Mouse (Mus musculus) heart, postnatal 14 days (tissue): ENCODE results near the gene Pramef8. TPM values are rescaled to one million over a fixed set of nuclear protein-coding genes. Genes with fewer than 3 reads are reported as not detected.
"Not testable (repeated sequence)": the region's sequence is repeated elsewhere in the genome, so short reads cannot be mapped to it uniquely, and the experiment has no call there.

Source experiments
- DNase-seq, 2 experiments: peaks; one replicate each; pipeline ENCODE4 v3.0.0; 2021 to 2022
- intact Hi-C: fragments of 180-260 bp; cut with DNase I; formaldehyde crosslinking; loops from one replicate; pipeline ENCODE4 v1.15.1; 2025
- long read RNA-seq, 2 experiments: library from polyadenylated mRNA; stranded (forward); transcript quantifications; one replicate each; pipeline ENCODE4 v2.0.0; 2021
- total RNA-seq, 2 experiments: library from RNA; stranded (reverse); gene quantifications; 2 replicates each; pipeline ENCODE4 v1.2.3; 2021

Pramef8 gene
- 10 to 100 TPM in 1 of 2 experiments, 1 to 10 TPM in 1; 9.6 to 10.6 TPM for total RNA-seq
- long read RNA-seq, experiment 1, transcript Pramef8-201 (4 exons, 3,260 nt), result major isoform, 8 of 11 reads
- long read RNA-seq, experiment 1, partial matches to known transcripts, result 0 of 11 reads
- long read RNA-seq, experiment 1, other reads (novel, unspliced or antisense), result 1 of 11 reads
- long read RNA-seq, experiment 2, transcript Pramef8-201 (4 exons, 3,260 nt), result major isoform, 9 of 17 reads
- long read RNA-seq, experiment 2, transcript Pramef8-202 (5 exons, 3,886 nt), result minor isoform, 5 of 17 reads
- long read RNA-seq, experiment 2, partial matches to known transcripts, result 1 of 17 reads
- long read RNA-seq, experiment 2, other reads (novel, unspliced or antisense), result 2 of 17 reads

- intact Hi-C loops, result loop anchor here (10.0 kb wide), 1 partner anchor 248 kb away; no protein-coding TSS in a partner anchor
- DNase-seq, result peak; percentile 86 to 91
Observed at GRCm38 (mm10) chr4:143412219-143413092, at the start of gene Pramef8. Gene Pramef8 (plus strand): TSS chr4:143412426.

GRCm38 (mm10) chr4:143366415-143367041, 45.7 kb upstream of the Pramef8 start:
- DNase-seq, result no peak
- intact Hi-C loops, result no loop called here

GRCm38 (mm10) chr4:143379480-143379879, 32.7 kb upstream of the Pramef8 start:
- no peak for DNase-seq
- intact Hi-C loops, result no loop called here

GRCm38 (mm10) chr4:143379931-143380715, 32.1 kb upstream of the Pramef8 start:
- no peak for DNase-seq
- intact Hi-C loops, result loop anchor here (1.0 to 5.0 kb wide), 3 partner anchors 55 to 353 kb away; no protein-coding TSS in a partner anchor

GRCm38 (mm10) chr4:143380716-143381004, 31.6 kb upstream of the Pramef8 start:
- DNase-seq, result peak; percentile 35 to 43
- intact Hi-C loops, result loop anchor here (1.0 to 5.0 kb wide), 3 partner anchors 55 to 354 kb away; no protein-coding TSS in a partner anchor

GRCm38 (mm10) chr4:143382163-143382562, 30.1 kb upstream of the Pramef8 start:
- DNase-seq, result no peak
- intact Hi-C loops, result loop anchor here (5.0 kb wide), 1 partner anchor 120 kb away; no protein-coding TSS in a partner anchor

- DNase-seq, result no peak
- intact Hi-C loops, result loop anchor here (5.0 kb wide), 1 partner anchor 121 kb away; no protein-coding TSS in a partner anchor
Observed at GRCm38 (mm10) chr4:143383646-143384045, 28.6 kb upstream of the Pramef8 start.

- peak; percentile 50 to 62 for DNase-seq
- intact Hi-C loops, result no loop called here
Observed at GRCm38 (mm10) chr4:143388955-143389702, 23.1 kb upstream of the Pramef8 start.

- intact Hi-C loops, result no loop called here
- no peak for DNase-seq
Observed at GRCm38 (mm10) chr4:143394181-143394580, 18.0 kb upstream of the Pramef8 start, which contains the start of gene Pramel1. Gene Pramel1 (plus strand): TSS chr4:143394428.

- DNase-seq, result no peak
- intact Hi-C loops, result loop anchor here (10.0 kb wide), 1 partner anchor 247 kb away; no protein-coding TSS in a partner anchor
Observed at GRCm38 (mm10) chr4:143411566-143412218, 534 bp upstream of the Pramef8 start.

- intact Hi-C loops, result loop anchor here (10.0 kb wide), 1 partner anchor 249 kb away; no protein-coding TSS in a partner anchor
- no peak for DNase-seq
Observed at GRCm38 (mm10) chr4:143413621-143414020, 1.4 kb downstream of the Pramef8 start.

- DNase-seq, result no peak
- intact Hi-C loops, result loop anchor here (10.0 kb wide), 1 partner anchor 249 kb away; no protein-coding TSS in a partner anchor
Observed at GRCm38 (mm10) chr4:143414121-143414520, 1.9 kb downstream of the Pramef8 start.

GRCm38 (mm10) chr4:143426770-143427169, 14.5 kb downstream of the Pramef8 start:
- intact Hi-C loops, result not testable (repeated sequence)
- DNase-seq, result peak in 1 of 2 experiments; percentile 22

GRCm38 (mm10) chr4:143450224-143450623, 38.0 kb downstream of the Pramef8 start, which contains the start of gene Oog4:
Gene Oog4 (minus strand): TSS chr4:143450324.
- DNase-seq, result no peak
- intact Hi-C loops, result no loop called here
